Mouse (Mus musculus): ENCODE data around the gene Zfp658.
A peak's percentile ranks its signal among the peaks of the same experiment; 100 is the strongest.

Zfp658 gene

GRCm38 (mm10) chr7:43580526-43580925 lies 18.5 kb downstream of the Zfp658 start:
- DNase-seq (ENCODE audit: low spot score in 2 of 2), result no peak

GRCm38 (mm10) chr7:43584790-43585189 lies 22.7 kb downstream of the Zfp658 start:
- no peak for DNase-seq (ENCODE audit: low spot score in 2 of 2)

GRCm38 (mm10) chr7:43601884-43602283 lies 39.8 kb downstream of the Zfp658 start:
- no peak for DNase-seq (ENCODE audit: low spot score in 2 of 2)

GRCm38 (mm10) chr7:43606896-43607742 lies 45.1 kb downstream of the Zfp658 start, which contains the start of gene Zfp819:
Gene Zfp819 (plus strand): TSS chr7:43607169.
- DNase-seq (ENCODE audit: low spot score in 2 of 2), result peak; percentile 16 to 62

- no peak for DNase-seq (ENCODE audit: low spot score in 2 of 2)
Observed at GRCm38 (mm10) chr7:43607743-43608287, 45.8 kb downstream of the Zfp658 start.

- DNase-seq (ENCODE audit: low spot score in 2 of 2), result no peak
Observed at GRCm38 (mm10) chr7:43608316-43608824, 46.3 kb downstream of the Zfp658 start.

GRCm38 (mm10) chr7:43613816-43614551 lies 51.9 kb downstream of the Zfp658 start:
- no peak for DNase-seq (ENCODE audit: low spot score in 2 of 2)

- DNase-seq (ENCODE audit: low spot score in 2 of 2), result no peak
Observed at GRCm38 (mm10) chr7:43622927-43623326, 60.9 kb downstream of the Zfp658 start.

GRCm38 (mm10) chr7:43623819-43624218 lies 61.8 kb downstream of the Zfp658 start:
- no peak for DNase-seq (ENCODE audit: low spot score in 2 of 2)

Data from spleen, postnatal 4 days (tissue).